Mouse (Mus musculus) MEL (cell line): ENCODE measurements around the gene Atrnl1. TPM values are rescaled to one million over a fixed set of nuclear protein-coding genes. Genes with fewer than 3 reads are reported as not detected.

Source experiments
- DNase-seq: peaks from one replicate; pipeline ENCODE4 v3.0.0; 2011; ENCODE audit warnings: low read depth, low spot score
- H3K27ac ChIP-seq: 2 replicates; pipeline ENCODE4 v1.5.1; 2012; ENCODE audit warnings: low read depth, mild to moderate bottlenecking, control low read depth, low read length, moderate library complexity; ENCODE audit not compliant: control insufficient read depth
- H3K27me3 ChIP-seq, 2 experiments: fragments of 150-350 bp in 1 of 2; sonication (generic) in 1 of 2; 2 replicates each; pipeline ENCODE4 v1.6.1; 2012; ENCODE audit warnings: low read length in 2 of 2, mild to moderate bottlenecking in 2 of 2, improper control_type of control experiment in 1 of 2, moderate library complexity in 1 of 2; ENCODE audit not compliant: insufficient read depth in 2 of 2, control insufficient read depth in 1 of 2
- H3K36me3 ChIP-seq, 2 experiments: 2 replicates each; pipeline ENCODE4 v1.6.1; 2012 to 2014; ENCODE audit warnings: low read length in 2 of 2, improper control_type of control experiment in 1 of 2, inconsistent platforms in 1 of 2, mild to moderate bottlenecking in 1 of 2; ENCODE audit not compliant: insufficient read depth in 2 of 2, control insufficient read depth in 1 of 2
- H3K4me1 ChIP-seq, 2 experiments: fragments of 150-350 bp in 1 of 2; sonication (generic) in 1 of 2; 2 replicates each; pipeline ENCODE4 v1.6.1; 2012; ENCODE audit warnings: low read length in 2 of 2, improper control_type of control experiment in 1 of 2, mild to moderate bottlenecking in 1 of 2; ENCODE audit not compliant: insufficient read depth in 2 of 2, control insufficient read depth in 1 of 2
- H3K4me3 ChIP-seq, 2 experiments: fragments of 150-350 bp in 1 of 2; sonication (generic) in 1 of 2; 2 replicates each; pipeline ENCODE4 v1.5.1; 2012; ENCODE audit warnings: low read depth in 2 of 2, low read length in 2 of 2, mild to moderate bottlenecking in 2 of 2, moderate library complexity in 2 of 2, control low read depth in 1 of 2, improper control_type of control experiment in 1 of 2; ENCODE audit not compliant: control insufficient read depth in 1 of 2, insufficient read depth in 1 of 2
- H3K79me2 ChIP-seq: 2 replicates; pipeline ENCODE4 v1.6.1; 2012; ENCODE audit warnings: mild to moderate bottlenecking, low read length, moderate library complexity; ENCODE audit not compliant: control insufficient read depth, poor library complexity, insufficient read depth
- H3K9ac ChIP-seq: 2 replicates; pipeline ENCODE4 v1.6.1; 2012; ENCODE audit warnings: low read depth, mild to moderate bottlenecking, control low read depth, low read length, moderate library complexity; ENCODE audit not compliant: control insufficient read depth, poor library complexity, severe bottlenecking
- H3K9me3 ChIP-seq: fragments of 150-350 bp; sonication (generic); replicated peaks from 2 replicates; pipeline ENCODE4 v1.6.1; 2012; ENCODE audit warnings: mild to moderate bottlenecking, low read length, improper control_type of control experiment, moderate library complexity; ENCODE audit not compliant: insufficient read depth
- BHLHE40 ChIP-seq: IDR thresholded peaks from 2 replicates; pipeline ENCODE4 v1.6.1; 2012; ENCODE audit warnings: low read depth, mild to moderate bottlenecking, inconsistent platforms, low read length, improper control_type of control experiment, borderline replicate concordance
- CHD1 ChIP-seq: IDR thresholded peaks from 2 replicates; pipeline ENCODE4 v1.6.1; 2012; ENCODE audit warnings: low read depth, mild to moderate bottlenecking, inconsistent platforms, low read length, improper control_type of control experiment
- CTCF ChIP-seq, 3 experiments: IDR thresholded peaks in 2 of 3; conservative IDR thresholded peaks in 1 of 3; 2 replicates each; pipeline ENCODE4 v1.5.1; 2011 to 2012; ENCODE audit warnings: low read length in 3 of 3, low read depth in 2 of 3, mild to moderate bottlenecking in 2 of 3, improper control_type of control experiment in 1 of 3, inconsistent platforms in 1 of 3, mixed read lengths in 1 of 3, moderate library complexity in 1 of 3; ENCODE audit not compliant: control insufficient read depth in 1 of 3, insufficient read depth in 1 of 3, poor library complexity in 1 of 3, severe bottlenecking in 1 of 3
- ELF1 ChIP-seq: IDR thresholded peaks from 2 replicates; pipeline ENCODE4 v1.6.1; 2014; ENCODE audit warnings: low read depth, mild to moderate bottlenecking, inconsistent platforms, low read length, improper control_type of control experiment, moderate library complexity
- EP300 ChIP-seq, 2 experiments: IDR thresholded peaks; 2 replicates each; pipeline ENCODE4 v1.6.1; 2011; ENCODE audit warnings: improper control_type of control experiment in 2 of 2, low read length in 2 of 2, low read depth in 1 of 2, mild to moderate bottlenecking in 1 of 2
- HCFC1 ChIP-seq: IDR thresholded peaks from 2 replicates; pipeline ENCODE4 v1.6.1; 2012; ENCODE audit warnings: low read depth, mild to moderate bottlenecking, inconsistent platforms, low read length, improper control_type of control experiment, moderate library complexity
- KAT2A ChIP-seq: conservative IDR thresholded peaks from 2 replicates; pipeline ENCODE4 v1.6.1; 2012; ENCODE audit warnings: low read depth, low read length, improper control_type of control experiment, inconsistent platforms
- MAFK ChIP-seq: IDR thresholded peaks from 2 replicates; pipeline ENCODE4 v1.6.1; 2011; ENCODE audit warnings: low read depth, mild to moderate bottlenecking, low read length, improper control_type of control experiment, borderline replicate concordance
- MAZ ChIP-seq: IDR thresholded peaks from 2 replicates; pipeline ENCODE4 v1.6.1; 2012; ENCODE audit warnings: low read depth, mild to moderate bottlenecking, inconsistent platforms, low read length, improper control_type of control experiment
- MEF2A ChIP-seq: IDR thresholded peaks from 2 replicates; pipeline ENCODE4 v1.6.1; 2014; ENCODE audit warnings: low read depth, mild to moderate bottlenecking, inconsistent platforms, low read length, improper control_type of control experiment; ENCODE audit not compliant: poor library complexity, insufficient replicate concordance, severe bottlenecking; ENCODE audit errors: extremely low read depth
- MXI1 ChIP-seq: IDR thresholded peaks from 2 replicates; pipeline ENCODE4 v1.6.1; 2011; ENCODE audit warnings: mild to moderate bottlenecking, low read depth, low read length, improper control_type of control experiment
- MYB ChIP-seq: IDR thresholded peaks from 2 replicates; pipeline ENCODE4 v1.6.1; 2011; ENCODE audit warnings: mild to moderate bottlenecking, low read depth, low read length, improper control_type of control experiment
- NRF1 ChIP-seq: IDR thresholded peaks from 2 replicates; pipeline ENCODE4 v1.6.1; 2014; ENCODE audit warnings: low read depth, mild to moderate bottlenecking, inconsistent platforms, low read length, improper control_type of control experiment, moderate library complexity; ENCODE audit not compliant: poor library complexity, insufficient read depth, severe bottlenecking
- POLR2AphosphoS2 ChIP-seq: IDR thresholded peaks from 2 replicates; pipeline ENCODE4 v1.6.1; 2011; ENCODE audit warnings: low read length, improper control_type of control experiment
- POLR2AphosphoS5 ChIP-seq: IDR thresholded peaks from 2 replicates; pipeline ENCODE4 v1.6.1; 2012; ENCODE audit warnings: low read depth, borderline replicate concordance, mild to moderate bottlenecking, inconsistent platforms, low read length, moderate library complexity, mixed read lengths
- RAD21 ChIP-seq: IDR thresholded peaks from 2 replicates; pipeline ENCODE4 v1.6.1; 2011; ENCODE audit warnings: mild to moderate bottlenecking, low read depth, low read length, improper control_type of control experiment
- RCOR1 ChIP-seq: IDR thresholded peaks from 2 replicates; pipeline ENCODE4 v1.6.1; 2012; ENCODE audit warnings: low read depth, mild to moderate bottlenecking, inconsistent platforms, low read length, improper control_type of control experiment
- SIN3A ChIP-seq: IDR thresholded peaks from 2 replicates; pipeline ENCODE4 v1.6.1; 2012; ENCODE audit warnings: low read length, improper control_type of control experiment, inconsistent platforms
- SMC3 ChIP-seq: IDR thresholded peaks from 2 replicates; pipeline ENCODE4 v1.6.1; 2011; ENCODE audit warnings: low read depth, low read length, improper control_type of control experiment
- TAL1 ChIP-seq: IDR thresholded peaks from 2 replicates; pipeline ENCODE4 v1.6.1; 2012; ENCODE audit warnings: mild to moderate bottlenecking, inconsistent platforms, low read length, moderate library complexity, mixed read lengths
- TBP ChIP-seq: IDR thresholded peaks from 2 replicates; pipeline ENCODE4 v1.8.0; 2011; ENCODE audit warnings: low read depth, low read length, improper control_type of control experiment
- UBTF ChIP-seq: IDR thresholded peaks from 2 replicates; pipeline ENCODE4 v1.6.1; 2012; ENCODE audit warnings: low read depth, mild to moderate bottlenecking, inconsistent platforms, low read length, improper control_type of control experiment, moderate library complexity, borderline replicate concordance; ENCODE audit not compliant: insufficient read depth
- USF1 ChIP-seq: IDR thresholded peaks from 2 replicates; pipeline ENCODE4 v1.6.1; 2014; ENCODE audit warnings: low read depth, mild to moderate bottlenecking, inconsistent platforms, low read length, improper control_type of control experiment, moderate library complexity
- ZC3H11A ChIP-seq: IDR thresholded peaks from 2 replicates; pipeline ENCODE4 v1.6.1; 2012; ENCODE audit warnings: low read depth, mild to moderate bottlenecking, inconsistent platforms, low read length, improper control_type of control experiment
- ZMIZ1 ChIP-seq: IDR thresholded peaks from 2 replicates; pipeline ENCODE4 v1.6.1; 2012; ENCODE audit warnings: low read depth, mild to moderate bottlenecking, inconsistent platforms, low read length, improper control_type of control experiment, moderate library complexity
- ZNF384 ChIP-seq: IDR thresholded peaks from 2 replicates; pipeline ENCODE4 v1.6.1; 2012; ENCODE audit warnings: low read depth, mild to moderate bottlenecking, inconsistent platforms, low read length, improper control_type of control experiment
- polyA plus RNA-seq, 2 experiments: library from polyadenylated mRNA; stranded (reverse) in 1 of 2; unstranded in 1 of 2; fragments of >175 nt in 1 of 2; fragments of >200 nt in 1 of 2; gene quantifications; 2 replicates each; pipeline versions ENCODE4 v1.2.1 to v1.2.4; 2012; ENCODE audit warnings: low replicate concordance in 2 of 2, low read depth in 1 of 2; ENCODE audit not compliant: insufficient read length in 2 of 2, insufficient read depth in 1 of 2, missing spikeins in 1 of 2
- total RNA-seq: library from RNA; depleted of rRNA; stranded (reverse); fragments of 300-350 nt; gene quantifications from 2 replicates; pipeline ENCODE4 v1.2.3, GENCODE M21; 2012

Atrnl1 gene
- total and polyA plus RNA-seq, 3 experiments: 6.4 to 8.2 TPM; not detected in 1

DNA sequence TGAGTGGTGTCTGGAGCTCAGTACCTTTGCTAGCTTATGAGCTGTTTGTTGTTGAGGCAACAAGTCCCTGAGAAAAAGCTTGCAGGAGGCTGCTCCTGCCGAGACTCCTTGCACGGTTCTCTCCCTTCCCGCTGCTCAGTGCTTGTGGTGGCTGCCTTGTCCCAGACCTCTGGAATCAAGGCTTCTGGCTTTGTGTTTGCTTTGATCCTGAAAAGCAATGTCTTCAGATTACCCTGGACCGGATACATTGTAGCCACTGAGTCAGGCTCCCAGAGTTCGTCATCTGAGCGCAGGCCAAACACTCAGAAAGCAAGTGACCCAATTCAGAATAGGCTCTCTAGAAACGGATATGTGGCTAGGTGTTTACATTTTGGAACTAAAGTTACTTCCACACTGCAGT is 35.8 kb upstream of the Atrnl1 start:
- no peak for DNase-seq
- Histone ChIP-seq H3K27me3 (peaks cover 2 to 6% of the 10 kb centered on the region in 2 experiments; a peak in 3 of 4 replicates), H3K4me1 (no peaks in the 10 kb centered on the region), H3K79me2 (no peaks in the 10 kb centered on the region), H3K4me3 (no peak overlapping the region), H3K36me3 (no peaks in the 10 kb centered on the region), H3K27ac (no peak overlapping the region), H3K9ac (no peak overlapping the region), H3K9me3 (no peaks in the 10 kb centered on the region)
- no peak for TF ChIP-seq RCOR1
- TF ChIP-seq MEF2A: no peak
- TF ChIP-seq ZMIZ1: no peak
- no peak for TF ChIP-seq SIN3A
- no peak for TF ChIP-seq UBTF
- TF ChIP-seq NRF1: no peak
- no peak for TF ChIP-seq HCFC1
- no peak for TF ChIP-seq BHLHE40
- TF ChIP-seq MXI1: no peak
- no peak for TF ChIP-seq SMC3
- TF ChIP-seq ZC3H11A: no peak
- TF ChIP-seq KAT2A: no peak
- TF ChIP-seq MAFK: no peak
- no peak for TF ChIP-seq POLR2AphosphoS2
- TF ChIP-seq EP300 (IDR thresholded peaks at IDR 0.05; ENCODE audit: low read depth in 1 of 2, low read length in 2 of 2): no peak
- no peak for TF ChIP-seq MAZ
- no peak for TF ChIP-seq CHD1
- no peak for TF ChIP-seq TAL1
- no peak for TF ChIP-seq RAD21
- no peak for TF ChIP-seq TBP

DNA sequence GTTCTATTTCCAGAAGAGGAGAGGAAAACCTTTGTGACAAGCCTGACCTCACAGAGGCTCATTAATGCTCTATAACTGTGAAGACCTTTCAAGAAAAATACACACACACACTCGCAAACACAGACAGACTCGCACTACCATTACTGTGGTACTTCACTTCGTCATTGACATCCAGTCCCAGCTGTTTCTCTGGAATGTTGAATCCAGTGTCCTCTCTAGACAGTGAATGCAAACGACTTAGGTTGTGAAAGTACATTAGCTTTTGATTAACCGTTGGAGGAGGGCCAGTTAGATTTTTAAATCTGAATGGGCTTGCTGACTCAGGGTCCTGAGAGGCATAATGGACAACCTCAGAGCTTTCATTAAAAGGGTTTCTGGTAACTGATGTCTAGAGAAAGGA is 34.0 kb upstream of the Atrnl1 start:
- Histone ChIP-seq H3K27ac (no peak overlapping the region), H3K36me3 (no peaks in the 10 kb centered on the region), H3K27me3 (peaks cover 6 to 10% of the 10 kb centered on the region in 2 experiments), H3K4me3 (no peak overlapping the region), H3K9ac (no peak overlapping the region), H3K9me3 (no peaks in the 10 kb centered on the region), H3K4me1 (no peaks in the 10 kb centered on the region), H3K79me2 (no peaks in the 10 kb centered on the region)
- DNase-seq: no peak
- TF ChIP-seq CTCF (IDR thresholded peaks at IDR 0.05 in 2 of 3, conservative IDR thresholded peaks at IDR 0.05 in 1 of 3; ENCODE audit: control insufficient read depth in 1 of 3, insufficient read depth in 1 of 3, low read depth in 2 of 3, low read length in 3 of 3, poor library complexity in 1 of 3, severe bottlenecking in 1 of 3) (no peak), ELF1 (no peak), ZNF384 (no peak), MAZ (no peak), POLR2AphosphoS5 (no peak), TBP (no peak), MYB (no peak), BHLHE40 (no peak), MXI1 (no peak), POLR2AphosphoS2 (no peak), ZMIZ1 (no peak), USF1 (no peak), CHD1 (no peak)
